Mouse (Mus musculus): ENCODE measurements around the gene Pyroxd2.
A peak's percentile ranks its signal among the peaks of the same experiment; 100 is the strongest.

Pyroxd2 gene

DNA sequence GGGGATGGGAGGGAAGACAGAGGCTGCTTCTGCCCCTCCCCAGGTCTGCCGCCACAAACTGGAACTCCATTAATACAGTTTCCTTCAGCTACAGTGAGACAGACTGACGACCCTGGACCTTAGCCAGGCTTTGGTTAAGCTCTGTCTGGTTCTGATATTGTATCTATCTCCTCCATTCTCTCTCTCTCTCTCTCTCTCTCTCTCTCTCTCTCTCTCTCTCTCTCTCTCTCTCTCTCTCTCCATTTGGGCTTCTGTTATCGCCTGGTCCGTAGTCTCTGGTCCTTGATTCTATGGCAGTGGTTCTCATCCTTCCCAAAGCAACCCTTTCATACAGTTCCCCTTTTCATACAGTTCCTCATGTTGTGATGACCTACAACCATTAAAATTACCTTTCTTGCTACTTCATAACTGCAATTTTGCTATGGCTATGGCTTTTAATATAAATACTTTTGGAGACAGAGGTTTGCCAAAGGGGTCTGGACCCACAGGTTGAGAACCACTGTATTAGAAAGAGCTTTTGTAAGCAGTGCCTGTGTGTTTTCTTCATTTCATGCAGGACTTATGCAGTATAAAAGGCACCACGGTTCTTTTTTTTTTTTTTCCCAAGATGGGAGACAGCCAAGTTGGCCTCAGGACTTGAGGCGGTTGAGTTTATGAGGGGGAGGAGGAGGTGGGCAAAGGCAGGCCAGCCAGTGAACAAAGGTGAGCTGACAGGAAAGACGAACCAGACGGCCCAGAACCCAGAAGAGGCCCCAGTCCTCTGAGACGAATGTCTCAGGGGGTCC is 7.3 kb downstream of the Pyroxd2 start:
- DNase-seq (ENCODE audit: low spot score): no peak

GRCm38 (mm10) chr19:42744162-42744586 is 8.4 kb downstream of the Pyroxd2 start:
- peak; percentile 53 for DNase-seq (ENCODE audit: low spot score)

DNA sequence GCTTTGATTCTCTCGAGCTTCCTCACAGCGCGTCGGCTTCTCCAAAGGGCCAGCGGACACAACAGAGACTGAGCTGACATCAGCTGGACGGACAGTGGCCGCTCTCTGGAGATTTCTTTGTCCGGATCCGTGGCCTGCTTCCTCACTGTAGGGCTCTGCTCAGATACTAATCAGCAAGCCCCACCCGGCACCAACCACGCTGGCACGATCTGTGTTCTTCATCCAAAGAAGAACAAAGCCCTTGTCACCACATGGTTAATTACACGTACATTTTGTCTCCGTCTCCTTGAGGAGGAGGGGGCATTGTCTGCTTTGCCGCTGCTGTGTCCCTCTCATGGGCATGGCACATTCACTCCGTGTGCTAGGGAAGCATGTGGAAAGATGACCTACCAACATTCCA is 9.3 kb downstream of the Pyroxd2 start:
- no peak for DNase-seq (ENCODE audit: low spot score)

DNA sequence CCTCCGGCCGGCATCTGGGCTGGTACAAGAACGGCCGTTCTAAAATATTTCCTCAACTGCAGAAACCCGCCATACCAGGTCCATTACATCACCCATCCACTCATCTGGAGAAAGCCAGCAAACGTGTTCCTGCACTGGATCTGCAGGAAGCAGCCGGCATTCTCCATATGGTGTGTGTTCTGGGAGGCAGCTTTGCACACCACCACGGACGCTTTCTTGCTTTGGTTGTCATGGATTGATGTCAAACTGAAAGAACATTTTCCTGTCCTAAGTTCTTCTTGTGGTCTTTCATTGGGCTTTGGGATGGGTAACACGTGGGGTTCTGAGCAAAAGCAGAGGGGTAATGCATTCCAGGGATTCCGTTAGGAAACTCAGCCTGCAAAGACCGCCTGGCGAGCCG is 10.7 kb downstream of the Pyroxd2 start:
- DNase-seq (ENCODE audit: low spot score): no peak

DNA sequence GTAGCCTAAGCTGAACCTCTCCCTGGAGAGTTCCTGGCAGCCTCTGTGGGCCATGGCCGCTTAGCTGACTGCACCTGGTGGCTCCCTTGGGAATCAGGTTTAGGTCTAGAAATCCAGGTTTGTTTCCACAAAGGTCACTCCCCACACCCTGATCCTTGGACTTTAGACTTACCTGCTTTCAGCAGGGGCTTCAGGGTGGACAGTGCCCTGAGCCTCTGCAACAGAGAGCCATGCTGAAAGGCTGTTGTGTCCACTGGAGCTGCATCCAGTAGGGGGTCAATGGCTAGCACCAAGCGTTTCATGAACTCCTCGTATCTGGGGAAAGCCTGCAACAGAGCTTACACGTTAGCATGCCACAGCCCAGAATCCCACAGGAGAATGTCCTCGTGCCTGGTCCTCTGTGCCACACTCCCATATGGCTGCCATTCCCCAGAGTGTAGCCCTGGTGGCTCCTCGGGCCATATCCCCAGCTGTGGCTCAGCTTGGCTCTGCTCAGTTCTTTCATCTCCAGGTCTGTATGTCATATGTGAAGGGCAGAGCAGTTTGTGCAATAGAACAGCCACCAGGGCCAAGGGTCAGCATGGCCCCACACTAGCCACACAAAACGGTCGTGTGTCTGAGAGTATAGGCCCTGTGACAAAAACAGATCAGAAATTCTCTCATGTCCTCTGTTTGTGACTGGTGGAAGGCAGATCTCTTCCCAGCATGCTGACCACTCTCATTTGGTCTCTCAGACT is 12.2 kb downstream of the Pyroxd2 start:
- DNase-seq (ENCODE audit: low spot score): no peak

GRCm38 (mm10) chr19:42739734-42740133 is 12.8 kb downstream of the Pyroxd2 start:
- DNase-seq (ENCODE audit: low spot score): no peak

DNA sequence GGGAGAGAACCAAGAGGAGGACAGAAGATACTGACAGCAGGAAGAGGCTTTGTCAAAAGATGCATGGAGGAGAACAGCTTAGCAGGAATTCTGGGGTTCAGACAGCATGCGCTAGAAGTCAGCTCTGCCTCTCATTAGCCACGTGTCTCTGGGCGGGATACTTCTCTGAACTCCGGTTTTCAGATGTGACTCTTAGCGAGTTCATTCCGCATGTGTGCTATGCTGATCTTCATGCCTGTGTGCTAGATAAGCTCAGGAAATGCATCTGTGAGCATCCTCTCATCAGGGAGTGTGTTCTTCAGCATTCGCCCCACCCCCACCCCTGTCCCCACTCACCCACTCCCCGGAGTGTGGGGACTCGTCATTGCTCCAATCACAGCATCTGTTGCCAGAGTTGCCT is 14.8 kb downstream of the Pyroxd2 start:
- no peak for DNase-seq (ENCODE audit: low spot score)

GRCm38 (mm10) chr19:42734982-42735381 is 17.6 kb downstream of the Pyroxd2 start:
- DNase-seq (ENCODE audit: low spot score): no peak

DNA sequence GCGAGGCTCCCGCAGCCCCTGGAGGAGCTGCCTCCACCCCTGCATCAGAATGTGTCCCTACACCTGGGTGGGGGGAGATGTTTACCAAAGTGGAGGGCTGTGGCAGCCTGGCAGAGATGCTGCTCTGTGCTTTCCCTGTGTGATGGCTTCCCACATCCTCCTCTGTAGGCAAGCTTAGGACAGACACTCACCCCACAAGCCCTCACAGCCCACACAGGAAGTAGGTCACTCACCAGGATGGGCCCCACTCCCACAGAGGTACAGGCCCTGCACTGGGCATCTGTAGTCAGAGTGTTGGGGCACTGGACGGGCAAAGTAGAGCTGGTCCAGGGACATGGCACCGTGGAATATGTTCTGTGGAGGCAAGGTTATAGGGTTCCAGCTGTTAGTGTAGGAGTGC is 25.2 kb downstream of the Pyroxd2 start:
- no peak for DNase-seq (ENCODE audit: low spot score)

GRCm38 (mm10) chr19:42726766-42727165 is 25.8 kb downstream of the Pyroxd2 start:
- DNase-seq (ENCODE audit: low spot score): no peak

GRCm38 (mm10) chr19:42725973-42726350 is 26.6 kb downstream of the Pyroxd2 start:
- DNase-seq (ENCODE audit: low spot score): no peak

- no peak for DNase-seq (ENCODE audit: low spot score)
Measured at GRCm38 (mm10) chr19:42725056-42725972, 27.3 kb downstream of the Pyroxd2 start.

DNA sequence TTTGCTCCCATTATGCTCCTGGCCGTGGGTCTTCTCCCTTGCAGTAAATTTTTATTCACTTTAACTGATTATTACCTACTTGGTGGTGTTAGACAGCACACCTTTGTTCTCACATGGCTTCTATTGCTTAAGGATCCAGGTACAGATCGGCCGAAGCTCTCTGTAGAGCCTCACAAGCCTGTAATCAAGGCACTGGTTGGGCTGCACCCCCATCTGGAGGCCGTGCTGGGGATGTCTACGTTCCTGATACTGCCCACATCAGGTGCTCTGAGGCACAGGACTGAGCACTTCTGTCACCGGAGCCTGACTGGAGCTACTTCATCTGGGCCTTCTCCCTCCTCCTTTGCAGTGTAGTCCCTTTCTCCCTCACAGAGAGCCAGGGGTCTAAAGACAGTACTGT is 29.3 kb downstream of the Pyroxd2 start:
- DNase-seq (ENCODE audit: low spot score): no peak

DNA sequence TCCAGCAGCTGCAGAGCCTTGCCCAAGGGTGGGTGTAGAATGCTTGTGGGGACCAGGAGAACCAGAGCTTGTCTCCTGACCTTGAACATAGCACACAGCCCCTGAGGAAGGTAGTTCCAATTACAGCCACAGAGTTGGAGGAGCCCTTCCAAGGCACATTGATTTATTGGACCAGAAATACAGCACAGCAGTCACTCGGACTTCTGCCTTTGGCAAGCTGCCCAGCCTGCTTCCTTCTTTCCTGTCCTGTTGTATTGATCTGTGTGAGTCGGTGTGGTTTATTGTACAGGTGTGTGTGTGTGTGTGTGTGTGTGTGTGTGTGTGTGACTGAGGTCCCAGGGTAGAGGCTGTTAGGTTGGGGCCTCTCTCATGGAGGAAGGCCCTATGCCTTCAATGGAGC is 30.1 kb downstream of the Pyroxd2 start:
- peak; percentile 33 for DNase-seq (ENCODE audit: low spot score)

- no peak for DNase-seq (ENCODE audit: low spot score)
Measured at GRCm38 (mm10) chr19:42718101-42718500, 34.5 kb downstream of the Pyroxd2 start.

- DNase-seq (ENCODE audit: low spot score): no peak
Measured at GRCm38 (mm10) chr19:42717668-42718067, 34.9 kb downstream of the Pyroxd2 start.

DNA sequence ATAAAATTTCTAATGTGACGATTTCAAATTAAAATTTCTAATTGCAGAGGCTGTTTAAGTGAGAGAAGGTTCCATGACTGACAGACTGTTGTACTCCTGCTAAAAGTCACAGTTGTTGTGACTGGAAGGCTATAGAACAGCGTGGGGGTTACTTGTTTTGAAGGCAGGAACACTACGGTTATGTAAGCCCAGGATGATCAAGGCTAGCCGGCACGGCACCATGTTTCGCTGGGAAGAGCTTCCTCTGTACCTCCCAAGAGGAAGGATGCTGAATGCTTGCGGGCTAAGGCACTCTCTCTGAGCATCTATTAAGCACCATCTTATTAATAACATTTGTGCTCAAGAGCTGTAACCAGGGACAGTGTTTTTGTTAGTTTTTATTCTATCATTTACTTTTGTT is 36.1 kb downstream of the Pyroxd2 start:
- no peak for DNase-seq (ENCODE audit: low spot score)

DNA sequence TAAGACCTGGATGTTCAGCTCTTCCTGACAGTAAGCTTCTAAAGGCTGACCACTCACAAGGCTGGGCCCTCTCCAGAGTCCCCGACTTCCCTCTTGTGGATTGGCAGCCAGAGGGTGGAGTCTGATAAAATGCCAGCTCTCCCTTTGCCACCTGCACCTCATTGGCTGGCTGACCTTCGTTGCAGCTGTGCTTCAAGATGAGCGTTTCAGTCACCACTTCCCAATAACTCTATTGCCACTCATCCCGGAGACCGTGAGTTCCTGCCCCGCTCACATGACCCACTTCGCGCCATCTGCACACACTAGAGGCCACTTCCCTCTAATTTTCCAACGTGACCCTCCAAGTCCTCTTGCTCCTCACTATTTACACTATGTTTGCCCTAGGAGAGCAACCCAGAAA is 38.8 kb downstream of the Pyroxd2 start:
- no peak for DNase-seq (ENCODE audit: low spot score)

DNA sequence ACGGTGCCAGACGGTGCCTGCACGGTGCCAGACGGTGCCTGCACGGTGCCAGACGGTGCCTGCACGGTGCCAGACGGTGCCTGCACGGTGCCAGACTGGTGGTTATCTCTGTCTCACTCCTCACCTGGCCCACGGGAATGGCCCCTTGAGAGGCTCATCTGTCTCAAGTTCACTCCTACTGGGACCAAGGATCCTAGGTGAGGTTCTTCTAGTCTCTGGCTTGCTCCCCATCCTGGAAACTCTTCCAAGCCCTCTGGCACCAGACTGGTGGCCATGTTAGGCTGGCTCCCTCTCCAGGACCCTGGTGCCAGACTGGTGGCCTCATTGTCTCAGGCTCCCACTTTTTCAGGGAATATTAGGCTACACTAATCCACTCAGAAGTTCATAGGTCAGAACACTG is 53.1 kb downstream of the Pyroxd2 start:
- no peak for DNase-seq (ENCODE audit: low spot score)

GRCm38 (mm10) chr19:42698576-42698975 is 54.0 kb downstream of the Pyroxd2 start:
- DNase-seq (ENCODE audit: low spot score): no peak

- no peak for DNase-seq (ENCODE audit: low spot score)
Measured at GRCm38 (mm10) chr19:42697336-42697735, 55.2 kb downstream of the Pyroxd2 start.

DNA sequence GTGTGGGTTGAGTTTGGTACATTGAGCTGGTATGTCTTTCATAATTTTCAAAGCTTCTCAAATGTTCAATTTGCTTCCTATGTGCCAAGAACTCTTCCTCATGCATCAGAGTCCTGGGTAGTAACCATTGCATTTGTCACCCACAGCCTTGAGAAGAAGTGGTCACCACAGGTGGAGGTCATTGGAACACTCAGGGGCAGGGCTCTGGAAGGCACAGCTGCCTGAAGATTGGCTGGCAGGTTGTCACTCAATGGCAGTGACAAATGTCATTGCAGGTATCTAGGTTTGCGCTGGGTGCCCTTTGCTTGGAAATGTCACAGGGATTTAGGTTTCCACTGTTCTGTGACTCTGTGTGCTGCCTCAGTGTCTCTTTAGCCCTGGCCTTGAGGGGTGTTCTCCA is 62.3 kb downstream of the Pyroxd2 start:
- no peak for DNase-seq (ENCODE audit: low spot score)

DNA sequence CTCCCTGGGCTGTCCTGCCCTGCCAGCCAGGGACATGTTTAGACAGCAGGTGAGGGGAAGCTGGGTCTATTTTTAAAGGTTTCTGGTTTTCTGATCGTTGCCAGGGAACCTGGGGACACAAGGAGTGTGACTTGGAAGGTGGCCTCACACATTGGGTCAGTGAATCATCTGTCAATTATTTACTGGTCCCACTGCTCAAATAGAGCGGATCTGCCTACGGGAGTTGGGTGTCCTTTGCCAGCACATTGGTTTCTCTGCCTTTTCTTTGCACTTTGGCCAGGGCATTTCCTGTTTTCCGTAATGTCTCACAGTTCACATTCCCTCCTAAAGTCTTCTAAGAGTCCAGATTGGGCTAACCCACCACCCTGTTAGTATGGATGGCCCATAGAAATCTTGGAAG is 62.8 kb downstream of the Pyroxd2 start:
- no peak for DNase-seq (ENCODE audit: low spot score)

Measured in ovary, postnatal 36 days (tissue).